Mouse (Mus musculus) testis, adult 2 months (tissue): ENCODE measurements around the gene Tango2.

Source experiments
- CTCF ChIP-seq: fragments of 200-500 bp; IDR thresholded peaks from 2 replicates; pipeline ENCODE4 v1.5.1; 2012; ENCODE audit warnings: low read depth, mild to moderate bottlenecking, inconsistent platforms, low read length, moderate library complexity; ENCODE audit not compliant: control insufficient read depth, insufficient read depth, insufficient replicate concordance
- POLR2A ChIP-seq: fragments of 200-500 bp; IDR thresholded peaks from 2 replicates; pipeline ENCODE4 v1.6.1; 2012; ENCODE audit warnings: low read depth, mild to moderate bottlenecking, inconsistent platforms, low read length, moderate library complexity; ENCODE audit not compliant: control insufficient read depth

GRCm38 (mm10) chr16:18366849-18367248 lies 18.9 kb upstream of the Tango2 start:
- no peak for TF ChIP-seq CTCF
- TF ChIP-seq POLR2A, result no peak
